Mouse (Mus musculus): ENCODE measurements at regions not wholly inside any gene's neighbourhood (a gene's known extent, or its start where the extent isn't known, plus 50 kb on each side); places are given as distances from the start of the nearest gene placed in this dataset.
A peak's percentile ranks its signal among the peaks of the same experiment; 100 is the strongest.

- no peak for DNase-seq
These were observed 96.1 kb downstream of the Cct6b start for GRCm38 (mm10) chr11:82668026-82668425.

- no peak for DNase-seq
These were observed 100.0 kb downstream of the Cct6b start for GRCm38 (mm10) chr11:82664076-82664475.

GRCm38 (mm10) chr11:82662086-82662485, 102.0 kb downstream of the Cct6b start:
- DNase-seq: no peak

GRCm38 (mm10) chr11:82651751-82652150, 112.4 kb downstream of the Cct6b start:
- DNase-seq: no peak

GRCm38 (mm10) chr11:82638513-82638912, 125.6 kb downstream of the Cct6b start:
- no peak for DNase-seq

- no peak for DNase-seq
These were observed 131.9 kb downstream of the Cct6b start for GRCm38 (mm10) chr11:82632191-82632590.

GRCm38 (mm10) chr11:82631387-82631786, 132.7 kb downstream of the Cct6b start:
- DNase-seq: no peak

GRCm38 (mm10) chr11:82626501-82627111, 137.5 kb downstream of the Cct6b start:
- DNase-seq: no peak

GRCm38 (mm10) chr11:82621061-82621460, 143.1 kb downstream of the Cct6b start:
- no peak for DNase-seq

GRCm38 (mm10) chr11:82619418-82619817, 144.7 kb downstream of the Cct6b start:
- DNase-seq: no peak

GRCm38 (mm10) chr11:82618457-82618856, 145.7 kb downstream of the Cct6b start:
- no peak for DNase-seq

GRCm38 (mm10) chr11:82616856-82617255, 147.3 kb downstream of the Cct6b start:
- DNase-seq: no peak

- DNase-seq: no peak
These were observed 149.8 kb downstream of the Cct6b start for GRCm38 (mm10) chr11:82614356-82614755.

GRCm38 (mm10) chr11:82613503-82613902, 150.6 kb downstream of the Cct6b start:
- DNase-seq: peak; percentile 81

- DNase-seq: peak; percentile 72
These were observed 152.1 kb downstream of the Cct6b start for GRCm38 (mm10) chr11:82612026-82612425.

GRCm38 (mm10) chr11:82608963-82609362, 155.2 kb downstream of the Cct6b start:
- DNase-seq: no peak

GRCm38 (mm10) chr11:82607661-82608060, 156.5 kb downstream of the Cct6b start:
- DNase-seq: no peak

GRCm38 (mm10) chr11:82604251-82604835, 159.8 kb downstream of the Cct6b start:
- no peak for DNase-seq

GRCm38 (mm10) chr11:82602818-82603217, 161.3 kb downstream of the Cct6b start:
- DNase-seq: no peak

- no peak for DNase-seq
These were observed 161.9 kb downstream of the Cct6b start for GRCm38 (mm10) chr11:82602250-82602649.

- DNase-seq: no peak
These were observed 164.0 kb downstream of the Cct6b start for GRCm38 (mm10) chr11:82600151-82600550.

- no peak for DNase-seq
These were observed 166.4 kb downstream of the Cct6b start for GRCm38 (mm10) chr11:82597757-82598156.

GRCm38 (mm10) chr11:82596801-82597200, 167.3 kb downstream of the Cct6b start:
- no peak for DNase-seq

- no peak for DNase-seq
These were observed 174.4 kb downstream of the Cct6b start for GRCm38 (mm10) chr11:82589761-82590160.

GRCm38 (mm10) chr11:82588744-82589143, 175.4 kb downstream of the Cct6b start:
- DNase-seq: no peak

Measured in cerebellum, adult 9-10 months (tissue).